Mouse (Mus musculus) embryonic facial prominence, embryonic 10.5 days (tissue): ENCODE results near the gene Ikzf5. TPM values are rescaled to one million over a fixed set of nuclear protein-coding genes. Genes with fewer than 3 reads are reported as not detected.
"Not testable (repeated sequence)": the region's sequence is repeated elsewhere in the genome, so short reads cannot be mapped to it uniquely, and the experiment has no call there.

ENCODE experiments used
- DNase-seq: peaks from one replicate; pipeline ENCODE4 v3.0.0-alpha.2; 2017; ENCODE audit warnings: low spot score
- H3K27ac ChIP-seq: fragments of 300-500 bp; sonication (generic); replicated peaks from 2 replicates; pipeline ENCODE4 v1.5.1; 2016; ENCODE audit warnings: mild to moderate bottlenecking
- H3K27me3 ChIP-seq: fragments of 300-500 bp; sonication (generic); replicated peaks from 2 replicates; pipeline ENCODE4 v1.6.1; 2016; ENCODE audit warnings: low read depth, mild to moderate bottlenecking; ENCODE audit not compliant: poor library complexity, severe bottlenecking
- H3K36me3 ChIP-seq: fragments of 300-500 bp; sonication (generic); replicated peaks from 2 replicates; pipeline ENCODE4 v1.6.1; 2016; ENCODE audit warnings: mild to moderate bottlenecking, moderate library complexity
- H3K4me1 ChIP-seq: fragments of 300-500 bp; sonication (generic); 2 replicates; pipeline ENCODE4 v1.6.1; 2016
- H3K4me3 ChIP-seq: fragments of 300-500 bp; sonication (generic); 2 replicates; pipeline ENCODE4 v1.5.1; 2016; ENCODE audit warnings: mild to moderate bottlenecking, moderate library complexity
- H3K9me3 ChIP-seq: fragments of 300-500 bp; sonication (generic); 2 replicates; pipeline ENCODE4 v1.6.1; 2016; ENCODE audit warnings: mild to moderate bottlenecking
- WGBS: fragments of 180-500 bp; shearing (Covaris S2); methylation state at CpG from one replicate; pipeline ENCODE4 v1.1.7; 2016; 5-methylcytosine and 5-hydroxymethylcytosine counted together
- polyA plus RNA-seq: library from polyadenylated mRNA; unstranded; fragments of >200 nt; fragmentation: Nextera tagmentation; extraction: Ambion mirVana; gene quantifications from 2 replicates; pipeline ENCODE4 v1.2.1, GENCODE M21; 2016

Ikzf5 gene
- polyA plus RNA-seq, 1 experiment from 2014 or later, result 17.3 TPM

DNA sequence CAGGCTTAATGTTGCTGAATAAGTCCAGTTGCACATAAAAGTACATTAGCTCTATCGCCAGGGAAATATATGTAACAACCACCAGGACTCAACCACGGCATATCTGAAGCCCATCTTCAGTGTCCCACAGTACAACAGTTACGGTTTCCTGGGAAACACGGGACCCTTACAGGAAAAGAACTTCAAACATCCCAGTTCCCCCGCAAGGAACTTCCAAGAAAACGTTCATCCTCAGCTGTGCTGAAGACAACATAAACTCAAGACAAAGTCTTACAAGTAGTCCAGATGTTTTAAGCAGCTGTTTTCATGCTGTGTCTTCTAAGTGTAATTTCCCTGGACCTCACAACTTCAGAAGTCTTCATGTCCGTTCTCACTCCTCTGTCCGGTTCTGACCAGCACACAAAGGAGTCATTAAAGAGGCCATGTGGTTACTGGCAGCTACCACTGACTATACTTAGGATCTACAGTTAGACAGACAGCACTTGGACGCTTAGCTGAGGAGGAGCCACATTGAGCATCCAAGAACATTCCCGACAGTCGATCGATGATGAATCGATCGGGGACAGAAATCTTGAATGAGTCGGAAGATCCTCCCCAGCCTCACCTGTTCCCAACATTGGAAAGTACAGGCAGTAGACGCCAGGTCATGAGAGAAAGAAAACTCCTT lies 867 bp downstream of the Ikzf5 start:
- H3K9me3 ChIP-seq, result no peaks in the 10 kb centered on the region
- WGBS, result 9% methylated on average over 16 of the region's 16 CpGs
- peaks cover 10% of the 10 kb centered on the region; the same call in 1 of the 2 replicates for H3K36me3 ChIP-seq
- H3K27ac ChIP-seq, result peak overlapping the region; percentile 95
- H3K4me1 ChIP-seq, result peaks cover 18% of the 10 kb centered on the region
- peak overlapping the region; percentile 99 for H3K4me3 ChIP-seq
- H3K27me3 ChIP-seq, result no peaks in the 10 kb centered on the region
- peak; percentile 12 for DNase-seq

DNA sequence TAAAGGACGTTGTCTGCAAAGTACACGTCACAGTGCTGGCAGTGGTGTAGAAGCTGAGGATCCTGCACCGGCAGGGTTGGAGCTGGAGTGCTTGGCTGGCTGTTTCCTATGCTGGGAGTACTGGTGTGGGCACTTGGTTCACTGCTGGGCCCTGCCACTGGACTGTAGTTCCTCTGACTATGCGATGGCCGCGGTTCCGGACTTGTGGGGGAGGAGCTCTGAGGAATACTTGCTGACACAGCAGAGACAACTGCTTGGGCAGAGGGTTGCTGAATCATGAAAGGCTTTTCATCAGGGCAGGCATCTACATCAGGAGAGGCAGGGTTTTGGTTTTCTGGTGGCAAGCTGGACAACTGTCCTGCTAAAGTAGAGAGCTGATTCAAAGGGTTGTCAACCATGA lies 18.6 kb downstream of the Ikzf5 start:
- H3K4me1 ChIP-seq, DNase-seq, H3K9me3 ChIP-seq, H3K4me3 ChIP-seq, H3K27me3 ChIP-seq, H3K27ac ChIP-seq: not testable (repeated sequence)
- 88% methylated on average over 7 of the region's 7 CpGs for WGBS
- H3K36me3 ChIP-seq, result peaks cover 69% of the 10 kb centered on the region

DNA sequence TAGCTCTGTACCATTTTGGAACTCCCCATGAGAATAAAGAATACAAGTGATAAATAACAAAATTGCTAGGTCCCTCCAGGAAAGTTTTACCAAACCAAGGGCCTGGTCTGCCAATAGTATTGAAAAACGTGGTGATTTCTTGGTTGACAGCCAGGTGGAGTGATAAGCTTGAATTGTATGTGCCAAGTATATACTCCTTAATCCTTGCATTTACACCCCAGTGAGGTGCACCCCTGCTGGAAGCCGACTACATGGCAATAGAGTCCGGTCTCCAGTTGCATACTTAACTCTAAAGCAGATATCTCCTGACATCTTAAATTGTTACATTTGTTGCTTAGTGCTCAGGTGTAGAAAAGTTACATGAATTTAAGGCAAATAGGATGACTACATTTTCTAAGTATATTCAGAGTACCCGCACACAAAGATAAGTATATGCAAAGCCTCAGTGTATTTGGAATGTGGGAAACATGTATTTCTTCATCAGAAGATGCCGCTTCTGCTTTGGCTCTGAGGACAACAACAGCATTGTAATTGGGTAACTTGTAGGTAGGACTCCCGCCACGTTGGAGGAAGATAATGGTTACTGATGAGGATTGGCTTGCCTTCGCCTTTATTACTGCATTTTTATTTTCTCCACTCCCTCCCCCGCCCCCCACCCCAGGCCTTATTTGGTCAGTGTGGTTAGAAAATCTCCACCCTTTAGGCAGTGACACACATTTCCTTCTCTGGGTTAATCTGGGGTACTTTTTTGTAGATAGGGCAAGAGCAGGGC lies 38.3 kb downstream of the Ikzf5 start:
- 74% methylated on average over 9 of the region's 9 CpGs for WGBS
- DNase-seq, result no peak
- H3K27me3 ChIP-seq, result no peaks in the 10 kb centered on the region
- H3K27ac ChIP-seq, result peak overlapping the region; percentile 98; the same call in 1 of the 2 replicates
- no peaks in the 10 kb centered on the region for H3K9me3 ChIP-seq
- H3K4me3 ChIP-seq, result peak overlapping the region; percentile 87
- H3K36me3 ChIP-seq, result peaks cover 7% of the 10 kb centered on the region
- peaks cover 19% of the 10 kb centered on the region for H3K4me1 ChIP-seq

DNA sequence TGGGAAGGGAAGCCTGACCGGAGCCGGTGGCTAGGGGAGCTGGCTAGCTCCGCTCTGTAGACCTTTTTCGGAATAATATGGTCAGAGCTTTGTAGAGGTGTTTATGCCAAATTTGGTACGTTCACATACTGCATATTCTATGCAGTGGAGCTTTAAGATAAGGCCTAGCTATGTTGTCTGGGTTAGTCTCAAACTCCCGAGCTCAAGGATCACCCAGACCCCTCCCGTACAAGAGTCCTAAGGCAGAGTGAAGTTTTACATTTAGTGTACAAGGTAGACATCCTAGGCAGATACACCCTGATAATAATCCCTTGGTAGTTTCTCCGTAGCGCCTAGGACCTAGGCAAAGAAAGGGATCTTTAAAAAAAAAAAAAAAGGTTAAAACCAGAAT lies 38.9 kb downstream of the Ikzf5 start:
- 9% methylated on average over 9 of the region's 9 CpGs for WGBS
- peak overlapping the region; percentile 98 for H3K27ac ChIP-seq
- peaks cover 7% of the 10 kb centered on the region for H3K36me3 ChIP-seq
- peaks cover 19% of the 10 kb centered on the region for H3K4me1 ChIP-seq
- H3K9me3 ChIP-seq, result no peaks in the 10 kb centered on the region
- H3K4me3 ChIP-seq, result peak overlapping the region; percentile 87
- DNase-seq, result no peak
- H3K27me3 ChIP-seq, result no peaks in the 10 kb centered on the region

DNA sequence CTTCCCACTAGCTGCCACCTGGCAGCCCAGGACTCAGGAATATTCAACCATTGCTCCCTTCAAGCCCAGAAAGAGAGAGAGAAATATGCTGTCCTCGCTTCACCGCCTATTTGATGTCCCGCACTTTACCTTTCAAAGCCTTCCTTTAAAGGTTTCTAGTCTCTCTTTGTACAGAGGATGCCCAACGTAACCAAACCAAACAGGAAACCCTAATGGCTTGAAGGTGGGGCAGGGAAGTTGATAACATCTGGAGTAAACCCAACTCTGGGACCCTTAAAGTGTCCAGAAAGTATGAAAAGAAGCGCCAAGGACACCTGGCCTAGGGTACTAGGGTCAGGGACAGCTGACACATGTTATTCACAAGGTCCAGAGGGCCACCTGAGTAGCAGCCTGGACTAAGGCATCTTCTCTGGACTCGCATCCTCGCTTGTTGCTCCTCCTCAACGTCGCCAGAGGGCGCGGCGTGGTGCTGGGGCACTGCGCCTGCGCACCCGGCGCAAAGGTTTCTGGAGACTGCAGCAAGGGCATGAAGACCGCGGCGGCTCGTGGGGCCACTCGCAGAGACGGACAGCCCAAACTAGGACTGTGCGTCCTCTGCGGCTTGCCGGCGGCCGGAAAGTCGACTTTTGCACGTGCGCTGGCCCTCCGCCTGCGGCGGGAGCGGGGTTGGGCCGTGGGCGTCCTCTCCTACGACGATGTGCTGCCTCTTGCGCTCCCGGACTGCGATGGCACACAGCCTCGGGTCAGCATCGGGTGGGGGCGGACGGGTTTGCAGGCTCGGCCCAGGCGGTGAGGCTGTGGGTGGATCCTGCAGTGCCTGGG lies 39.5 kb downstream of the Ikzf5 start, which contains the start of gene Pstk:
TSS of gene Pstk (plus strand) at position 494 of the 822 bp plus-strand sequence.
- H3K27me3 ChIP-seq, result no peaks in the 10 kb centered on the region
- H3K27ac ChIP-seq, result peak within 1 kb of the TSS; percentile 98
- WGBS, result 5% methylated on average over 47 of the region's 47 CpGs
- peak within 1 kb of the TSS; percentile 87 for H3K4me3 ChIP-seq
- peaks cover 7% of the 10 kb centered on the region for H3K36me3 ChIP-seq
- peak; percentile 94 for DNase-seq
- no peaks in the 10 kb centered on the region for H3K9me3 ChIP-seq
- H3K4me1 ChIP-seq, result peaks cover 19% of the 10 kb centered on the region

DNA sequence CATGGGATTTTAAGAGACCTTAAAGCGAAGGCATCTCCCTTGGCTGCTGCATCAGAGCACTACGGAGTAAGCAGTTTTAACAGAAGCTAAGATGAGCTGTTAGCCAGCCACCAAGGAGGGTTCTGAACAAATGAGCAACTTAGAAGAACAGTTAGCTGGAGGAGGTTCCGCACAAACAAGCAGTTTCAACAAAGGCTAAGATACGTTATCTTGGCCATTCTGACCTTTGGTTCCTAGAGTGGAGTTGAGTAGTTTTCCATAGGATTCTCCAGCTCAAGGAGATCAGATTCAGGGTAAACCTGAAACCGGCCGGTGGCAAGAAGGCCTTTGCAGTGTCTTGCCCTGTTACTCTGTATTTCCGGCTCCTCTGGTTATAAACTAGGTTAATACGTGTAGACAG lies 46.2 kb downstream of the Ikzf5 start:
- no peak for DNase-seq
- Histone ChIP-seq H3K27me3 (peaks cover 6% of the 10 kb centered on the region; the same call in 1 of the 2 replicates), H3K36me3 (peaks cover 19% of the 10 kb centered on the region), H3K9me3 (no peaks in the 10 kb centered on the region), H3K27ac (no peak overlapping the region), H3K4me1 (peaks cover 17% of the 10 kb centered on the region), H3K4me3 (no peak overlapping the region)
- WGBS, result 93% methylated on average over 8 of the region's 8 CpGs

DNA sequence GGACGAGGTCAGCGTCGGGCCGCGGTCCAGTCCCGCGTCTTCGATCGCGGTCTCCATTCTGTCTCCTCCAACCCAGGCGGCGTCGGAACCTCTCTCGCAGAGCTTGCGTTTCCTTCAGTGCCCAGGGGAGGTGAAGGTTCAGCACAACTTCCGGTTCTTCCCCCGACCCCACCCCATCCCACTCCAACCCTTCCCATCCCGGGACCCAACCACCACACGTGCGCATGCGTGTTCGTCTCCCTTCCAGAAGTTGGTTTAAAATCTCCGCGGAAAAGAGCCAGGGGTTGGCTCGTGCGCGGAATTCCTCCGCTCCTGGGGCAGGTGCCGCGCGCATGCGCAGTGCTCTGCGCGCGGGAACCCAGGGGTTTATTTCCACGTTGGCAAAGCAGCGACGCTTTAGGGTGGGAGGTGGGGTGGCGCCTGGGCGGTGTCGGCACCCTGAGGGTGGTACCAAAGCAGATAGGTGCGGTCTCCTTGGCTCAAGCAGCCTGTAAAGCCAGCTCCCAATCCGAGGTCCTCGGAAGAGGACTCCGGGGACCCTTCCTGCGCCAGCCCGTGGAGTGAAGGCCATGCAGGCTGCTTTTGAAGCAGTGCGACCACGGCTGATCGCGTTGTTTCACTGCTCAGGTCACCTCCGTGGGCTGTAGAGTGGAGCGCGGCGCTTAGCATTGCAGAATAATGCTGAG lies 47.6 kb downstream of the Ikzf5 start, which contains the start of gene 2310057M21Rik:
TSS of gene 2310057M21Rik (minus strand) at position 145 of the 686 bp plus-strand sequence.
- DNase-seq, result peak; percentile 98
- Histone ChIP-seq H3K27ac (peak within 1 kb of the TSS; percentile 94), H3K9me3 (no peaks in the 10 kb centered on the region), H3K27me3 (peaks cover 6% of the 10 kb centered on the region; the same call in 1 of the 2 replicates), H3K4me3 (peak within 1 kb of the TSS; percentile 92), H3K36me3 (peaks cover 33% of the 10 kb centered on the region), H3K4me1 (peaks cover 17% of the 10 kb centered on the region)
- WGBS, result under 1% methylated on average over 55 of the region's 55 CpGs

DNA sequence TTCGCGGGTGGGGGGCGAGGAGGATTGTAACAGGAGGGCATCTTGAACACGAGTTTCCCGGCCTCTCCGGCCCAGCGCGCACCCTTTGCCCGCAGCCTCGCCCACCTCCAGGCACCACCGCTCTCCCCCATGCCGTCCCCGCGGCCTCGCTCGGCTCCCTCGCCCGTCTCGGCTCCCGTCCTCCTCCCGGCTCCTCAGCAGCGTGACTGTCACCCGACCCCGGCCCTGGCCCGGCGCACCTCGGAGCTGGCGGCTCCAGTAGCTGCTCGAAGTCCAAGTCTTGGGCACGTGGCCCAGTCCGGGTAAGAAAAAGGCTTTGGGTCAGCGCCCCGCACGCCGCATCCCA lies 48.1 kb downstream of the Ikzf5 start:
- under 1% methylated on average over 35 of the region's 35 CpGs for WGBS
- peaks cover 6% of the 10 kb centered on the region; the same call in 1 of the 2 replicates for H3K27me3 ChIP-seq
- peak overlapping the region; percentile 92 for H3K4me3 ChIP-seq

DNA sequence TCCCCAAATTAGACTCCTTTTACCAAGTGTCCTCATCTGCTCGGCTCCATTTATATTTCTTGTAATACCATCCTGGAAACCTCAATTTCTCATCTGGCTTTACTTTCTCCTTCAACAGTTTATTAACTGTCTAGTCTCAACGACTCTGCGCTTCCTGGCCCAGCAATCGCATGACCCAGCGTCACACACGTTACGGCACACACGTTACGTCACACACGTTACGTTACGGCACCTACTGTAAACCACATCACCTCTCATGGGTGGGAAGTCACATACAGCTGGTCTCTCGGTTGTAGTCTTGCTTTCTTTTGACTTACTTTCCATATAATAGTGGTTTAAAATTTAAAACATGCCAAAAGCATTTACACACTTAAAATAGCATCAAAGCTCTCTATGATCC lies 54.2 kb downstream of the Ikzf5 start:
- Histone ChIP-seq H3K9me3 (no peaks in the 10 kb centered on the region), H3K4me3 (no peak overlapping the region), H3K36me3 (peaks cover 91% of the 10 kb centered on the region), H3K4me1 (peaks cover 3% of the 10 kb centered on the region), H3K27me3 (no peaks in the 10 kb centered on the region), H3K27ac (no peak overlapping the region)
- 94% methylated on average over 13 of the region's 13 CpGs for WGBS
- DNase-seq, result no peak

More for the DNA sequence above, 48.1 kb downstream of the Ikzf5 start:
- H3K27ac ChIP-seq, result peak overlapping the region; percentile 94
- H3K4me1 ChIP-seq, result peaks cover 17% of the 10 kb centered on the region
- no peak for DNase-seq
- peaks cover 38% of the 10 kb centered on the region for H3K36me3 ChIP-seq
- H3K9me3 ChIP-seq, result no peaks in the 10 kb centered on the region

DNA sequence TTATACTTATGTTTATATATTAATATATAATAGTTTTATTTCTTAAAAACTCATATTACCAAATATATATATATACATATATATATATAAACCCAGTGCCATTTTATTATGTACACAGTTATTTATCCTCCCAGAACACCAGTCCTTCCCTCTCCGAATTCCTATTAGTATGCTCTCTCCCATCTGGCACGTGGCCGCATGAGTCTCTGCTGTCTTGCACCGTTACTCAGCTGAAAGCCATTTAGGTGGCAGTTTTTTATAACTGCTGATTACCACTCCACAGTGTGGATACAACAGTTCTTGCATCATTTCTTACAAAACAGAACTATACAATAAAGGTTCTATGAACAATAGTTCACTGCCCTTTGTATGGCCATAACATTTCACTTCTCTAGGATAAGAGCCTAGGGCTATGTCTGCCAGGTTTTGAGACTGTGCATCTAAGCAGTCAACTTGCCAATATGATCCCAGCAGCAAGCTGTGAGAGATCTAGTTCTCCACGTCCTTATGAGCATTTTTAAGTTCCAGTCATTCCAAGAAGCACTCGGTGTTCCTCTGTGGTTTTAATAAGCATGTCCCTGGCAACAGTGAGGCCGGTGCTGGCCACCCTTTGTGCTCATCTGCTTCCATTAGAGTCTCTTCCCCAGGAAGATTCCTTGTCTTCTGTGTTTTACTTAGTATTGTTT lies 64.3 kb downstream of the Ikzf5 start:
- WGBS, result 88% methylated on average over 7 of the region's 7 CpGs
- peaks cover 87% of the 10 kb centered on the region for H3K36me3 ChIP-seq
- no peaks in the 10 kb centered on the region for H3K27me3 ChIP-seq
- no peaks in the 10 kb centered on the region for H3K9me3 ChIP-seq
- H3K4me3 ChIP-seq, result no peak overlapping the region
- no peaks in the 10 kb centered on the region for H3K4me1 ChIP-seq
- no peak overlapping the region for H3K27ac ChIP-seq
- DNase-seq, result no peak
